Mouse (Mus musculus): ENCODE measurements around the gene Tmem97. TPM values are rescaled to one million over a fixed set of nuclear protein-coding genes. Genes with fewer than 3 reads are reported as not detected.

Gene Tmem97
- total and polyA plus RNA-seq, 3 experiments: 166 to 215 (median 207) TPM

DNA sequence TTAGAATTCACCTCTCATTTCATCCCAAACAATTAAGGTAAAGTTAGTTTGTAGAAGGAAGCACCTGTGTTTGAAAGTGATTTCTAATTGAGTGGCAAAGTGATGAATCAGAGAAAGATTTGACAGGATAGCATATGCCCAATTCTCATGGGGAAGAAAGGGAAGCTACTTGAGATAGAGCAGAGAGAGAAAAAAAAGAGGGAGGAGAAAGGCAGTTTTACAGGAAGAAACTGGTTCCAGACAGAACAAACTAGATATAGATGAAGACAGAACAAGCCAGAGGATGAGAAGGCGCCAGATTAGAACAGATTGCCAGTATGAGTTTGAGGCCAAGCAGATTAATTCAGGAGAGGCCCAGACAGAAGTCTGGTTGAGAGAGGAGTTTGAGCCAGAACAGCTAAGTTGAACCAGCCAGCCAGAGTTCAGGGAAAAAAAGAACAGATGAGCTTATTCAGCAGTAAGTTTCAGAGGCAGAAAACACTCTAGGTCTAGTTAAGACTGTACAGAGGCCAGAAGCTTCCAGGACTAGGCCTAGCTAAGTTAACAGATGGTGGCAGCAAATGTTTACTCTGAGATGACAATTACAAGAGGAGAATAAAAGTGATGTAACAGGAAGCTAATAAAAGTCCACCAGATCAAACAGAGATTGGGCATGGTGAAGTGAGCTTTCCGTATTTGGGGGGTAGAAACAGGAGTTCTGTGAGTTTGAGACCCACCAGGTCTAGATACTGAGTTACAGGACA, 2.7 kb downstream of the Tmem97 start:
- TF ChIP-seq RCOR1 (IDR thresholded peaks at IDR 0.05; ENCODE audit: low read depth, low read length) (peak; percentile 72; the same call in 1 of the 2 replicates), GATA1 (IDR thresholded peaks at IDR 0.05; ENCODE audit: low read depth, low read length) (no peak), EP300 (IDR thresholded peaks at IDR 0.05; ENCODE audit: low read depth in 1 of 2, low read length in 2 of 2) (peak in 1 of 2 experiments; percentile 1; a peak in 1 of 4 replicates), ZNF384 (IDR thresholded peaks at IDR 0.05; ENCODE audit: low read depth, low read length) (peak; percentile 78)
- Histone ChIP-seq H3K9ac (ENCODE audit: control insufficient read depth, low read depth, low read length, poor library complexity, severe bottlenecking) (peak overlapping the region; percentile 66), H3K27ac (ENCODE audit: control insufficient read depth, low read depth, low read length) (peak overlapping the region; percentile 80)

DNA sequence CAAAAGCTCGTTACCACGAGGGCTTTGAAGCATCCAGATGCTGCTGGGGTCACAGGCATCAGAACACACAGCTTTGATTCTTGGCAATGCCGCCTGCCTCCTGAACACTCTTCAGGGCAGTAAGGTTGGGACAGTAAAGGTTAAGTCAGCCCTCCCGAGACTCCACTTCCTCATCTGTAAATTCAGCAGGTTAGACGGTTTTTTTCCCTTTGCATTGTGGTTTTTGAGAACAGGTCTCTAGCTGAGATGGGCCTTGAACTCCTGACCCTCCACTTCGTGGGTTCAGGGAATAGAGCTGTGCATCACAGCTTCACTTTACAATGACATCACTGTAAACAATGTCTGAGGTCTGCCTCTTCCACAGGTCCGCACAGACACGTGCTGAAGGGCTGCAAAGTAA, 5.4 kb downstream of the Tmem97 start:
- peak overlapping the region; percentile 32; the same call in 1 of the 2 replicates for H3K27ac ChIP-seq (ENCODE audit: control insufficient read depth, low read depth, low read length)
- H3K36me3 ChIP-seq (ENCODE audit: control insufficient read depth in 1 of 2, insufficient read depth in 2 of 2, low read length in 2 of 2): peaks cover 7 to 41% of the 10 kb centered on the region in 2 experiments
- no peak for TF ChIP-seq MAFK (IDR thresholded peaks at IDR 0.05; ENCODE audit: borderline replicate concordance, low read depth, low read length)
- TF ChIP-seq TCF12 (IDR thresholded peaks at IDR 0.05; ENCODE audit: low read depth, low read length): no peak
- no peak for TF ChIP-seq GATA1 (IDR thresholded peaks at IDR 0.05; ENCODE audit: low read depth, low read length)
- no peak for TF ChIP-seq ZC3H11A (IDR thresholded peaks at IDR 0.05; ENCODE audit: low read depth, low read length)
- TF ChIP-seq CTCF (IDR thresholded peaks at IDR 0.05 in 2 of 3, conservative IDR thresholded peaks at IDR 0.05 in 1 of 3; ENCODE audit: control insufficient read depth in 1 of 3, insufficient read depth in 1 of 3, low read depth in 2 of 3, low read length in 3 of 3, poor library complexity in 1 of 3, severe bottlenecking in 1 of 3): no peak
- TF ChIP-seq KAT2A (conservative IDR thresholded peaks at IDR 0.05; ENCODE audit: low read depth, low read length): no peak
- TF ChIP-seq SIN3A (IDR thresholded peaks at IDR 0.05; ENCODE audit: low read length): no peak
- no peak for TF ChIP-seq POLR2AphosphoS5 (IDR thresholded peaks at IDR 0.05; ENCODE audit: borderline replicate concordance, low read depth, low read length)
- no peak for TF ChIP-seq MYC (IDR thresholded peaks at IDR 0.05; ENCODE audit: low read depth, low read length)
- TF ChIP-seq UBTF (IDR thresholded peaks at IDR 0.05; ENCODE audit: borderline replicate concordance, insufficient read depth, low read depth, low read length): no peak
- no peak for TF ChIP-seq JUND (IDR thresholded peaks at IDR 0.05; ENCODE audit: low read depth, low read length)
- 0 out of 4 replicates have a peak, but pooled peaks of 1 of the 2 experiments have one; percentile 37 for TF ChIP-seq EP300 (IDR thresholded peaks at IDR 0.05; ENCODE audit: low read depth in 1 of 2, low read length in 2 of 2)
- no peak for TF ChIP-seq HCFC1 (IDR thresholded peaks at IDR 0.05; ENCODE audit: low read depth, low read length)
- TF ChIP-seq MAZ (IDR thresholded peaks at IDR 0.05; ENCODE audit: low read depth, low read length): no peak
- TF ChIP-seq TAL1 (IDR thresholded peaks at IDR 0.05; ENCODE audit: low read length): no peak
- no peak for TF ChIP-seq RAD21 (IDR thresholded peaks at IDR 0.05; ENCODE audit: low read depth, low read length)
- no peak for TF ChIP-seq MXI1 (IDR thresholded peaks at IDR 0.05; ENCODE audit: low read depth, low read length)
- TF ChIP-seq E2F4 (IDR thresholded peaks at IDR 0.05; ENCODE audit: borderline replicate concordance, low read depth, low read length): no peak
- no peak for TF ChIP-seq CHD2 (IDR thresholded peaks at IDR 0.05; ENCODE audit: low read length)
- no peak for TF ChIP-seq GABPA (IDR thresholded peaks at IDR 0.05; ENCODE audit: low read depth, low read length)
- no peak for TF ChIP-seq NELFE (IDR thresholded peaks at IDR 0.05; ENCODE audit: low read depth, low read length)
- TF ChIP-seq MAX (IDR thresholded peaks at IDR 0.05; ENCODE audit: low read length): no peak
- TF ChIP-seq USF2 (IDR thresholded peaks at IDR 0.05; ENCODE audit: borderline replicate concordance in 1 of 2, insufficient read depth in 1 of 2, low read depth in 1 of 2, low read length in 2 of 2): no peak
- TF ChIP-seq MEF2A (IDR thresholded peaks at IDR 0.05; ENCODE audit: extremely low read depth, insufficient replicate concordance, low read depth, low read length, poor library complexity, severe bottlenecking): no peak
- no peak for TF ChIP-seq TBP (IDR thresholded peaks at IDR 0.05; ENCODE audit: low read depth, low read length)
- TF ChIP-seq RCOR1 (IDR thresholded peaks at IDR 0.05; ENCODE audit: low read depth, low read length): no peak
- peak; percentile 67; the same call in 1 of the 2 replicates for TF ChIP-seq ZNF384 (IDR thresholded peaks at IDR 0.05; ENCODE audit: low read depth, low read length)
- 0 out of 2 replicates have a peak, but pooled peaks have one; percentile 16 for TF ChIP-seq SMC3 (IDR thresholded peaks at IDR 0.05; ENCODE audit: low read depth, low read length)
- TF ChIP-seq POLR2A (IDR thresholded peaks at IDR 0.05; ENCODE audit: control insufficient read depth in 1 of 2, insufficient read depth in 1 of 2, low read depth in 1 of 2, low read length in 2 of 2, poor library complexity in 1 of 2): no peak

More for the DNA sequence above, 2.7 kb downstream of the Tmem97 start:
- H3K27me3 ChIP-seq (ENCODE audit: control insufficient read depth in 1 of 2, insufficient read depth in 2 of 2, low read length in 2 of 2): no peaks in the 10 kb centered on the region
- H3K4me1 ChIP-seq (ENCODE audit: control insufficient read depth in 1 of 2, insufficient read depth in 2 of 2, low read length in 2 of 2): peaks cover 29 to 34% of the 10 kb centered on the region in 2 experiments
- no peaks in the 10 kb centered on the region for H3K9me3 ChIP-seq (replicated peaks; ENCODE audit: insufficient read depth, low read length)
- H3K4me3 ChIP-seq (ENCODE audit: control insufficient read depth in 1 of 2, insufficient read depth in 1 of 2, low read depth in 2 of 2, low read length in 2 of 2): peak overlapping the region; percentile 9 to 99; a peak in 2 of 4 replicates
- peak; percentile 51 for DNase-seq (ENCODE audit: low read depth, low spot score)
- H3K36me3 ChIP-seq (ENCODE audit: control insufficient read depth in 1 of 2, insufficient read depth in 2 of 2, low read length in 2 of 2): peaks cover 3 to 44% of the 10 kb centered on the region in 2 experiments
- peaks cover 52% of the 10 kb centered on the region for H3K79me2 ChIP-seq (ENCODE audit: control insufficient read depth, insufficient read depth, low read length, poor library complexity)

More for the DNA sequence above, 5.4 kb downstream of the Tmem97 start:
- DNase-seq (ENCODE audit: low read depth, low spot score): peak; percentile 72
- Histone ChIP-seq H3K4me3 (ENCODE audit: control insufficient read depth in 1 of 2, insufficient read depth in 1 of 2, low read depth in 2 of 2, low read length in 2 of 2) (no peak overlapping the region), H3K9me3 (replicated peaks; ENCODE audit: insufficient read depth, low read length) (no peaks in the 10 kb centered on the region), H3K4me1 (ENCODE audit: control insufficient read depth in 1 of 2, insufficient read depth in 2 of 2, low read length in 2 of 2) (peaks cover 26 to 28% of the 10 kb centered on the region in 2 experiments), H3K79me2 (ENCODE audit: control insufficient read depth, insufficient read depth, low read length, poor library complexity) (peaks cover 50% of the 10 kb centered on the region), H3K9ac (ENCODE audit: control insufficient read depth, low read depth, low read length, poor library complexity, severe bottlenecking) (peak overlapping the region; percentile 1; the same call in 1 of the 2 replicates), H3K27me3 (ENCODE audit: control insufficient read depth in 1 of 2, insufficient read depth in 2 of 2, low read length in 2 of 2) (no peaks in the 10 kb centered on the region)

All from MEL (cell line).